Mouse (Mus musculus) cerebellum, adult 2 months (tissue): ENCODE measurements around the gene Hpse2.

Experiments used
- CTCF ChIP-seq: fragments of 200-500 bp; IDR thresholded peaks from 2 replicates; pipeline ENCODE4 v1.5.1; 2011; ENCODE audit warnings: low read depth, mild to moderate bottlenecking, control low read depth, low read length, moderate library complexity, borderline replicate concordance; ENCODE audit not compliant: insufficient read depth
- POLR2A ChIP-seq: fragments of 200-500 bp; IDR thresholded peaks from 2 replicates; pipeline ENCODE4 v1.6.1; 2011; ENCODE audit warnings: low read length, control low read depth, borderline replicate concordance; ENCODE audit not compliant: insufficient read depth

DNA sequence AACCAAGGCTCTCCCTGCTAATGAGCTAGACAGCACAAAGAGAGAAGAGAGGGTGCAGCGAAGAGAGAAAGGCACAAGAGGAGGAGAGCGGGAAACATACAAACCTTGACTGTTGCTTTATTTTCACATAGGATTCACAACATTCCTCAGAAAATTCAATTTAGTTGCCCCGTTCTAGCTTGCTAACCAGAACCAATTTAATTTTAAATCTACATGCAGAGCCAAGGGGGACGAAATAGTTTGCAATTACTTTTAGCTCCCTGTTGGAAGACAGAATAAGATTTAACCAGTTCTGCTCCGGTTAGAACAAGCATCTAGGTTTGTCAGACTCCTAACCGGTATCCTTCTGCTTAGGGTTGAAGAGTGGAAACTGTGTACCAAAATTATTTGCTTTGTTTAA is 240.3 kb downstream of the Hpse2 start:
- TF ChIP-seq CTCF (no peak), POLR2A (no peak)
